Comparison of ENCODE assay signal across 9 mouse cellular contexts in genomic region chr9:20887191-20887590, GRCm38 (mm10). TPM values are rescaled to one million over a fixed set of nuclear protein-coding genes. Genes with fewer than 3 reads are reported as not detected.
A peak's percentile ranks its signal among the peaks of the same experiment; 100 is the strongest.
DNase-seq lines count a peak whose midpoint lies in the region; ATAC-seq and TF ChIP-seq lines count a peak whose summit lies in the region.
"Had no signal": no experiment of that assay in that cellular context is flagged by ENCODE, and none has a peak within 500 bp of the region (broad histone marks: within the 10 kb centered on the region; RNA-seq: fewer than 3 reads in every experiment).

No protein-coding gene starts in this region.

- peaks cover 30% of the 10 kb centered on the region for H3K36me3 ChIP-seq in erythroblast, embryonic 14.5 days (ENCODE audit: control insufficient read depth)
- peaks cover 6% of the 10 kb centered on the region; the same call in 1 of the 2 replicates for H3K36me3 ChIP-seq in lung, postnatal 0 days (ENCODE audit: insufficient read depth, low read length)
- peaks cover 28% of the 10 kb centered on the region for H3K36me3 ChIP-seq in intestine, embryonic 15.5 days
- H3K36me3 ChIP-seq in neural tube, embryonic 12.5 days: peaks cover 29% of the 10 kb centered on the region

- H3K27me3 ChIP-seq in erythroblast, embryonic 14.5 days (ENCODE audit: control insufficient read depth): no peaks in the 10 kb centered on the region
- H3K27me3 ChIP-seq in lung, postnatal 0 days (replicated peaks; ENCODE audit: insufficient read depth, low read length): no peaks in the 10 kb centered on the region
- no peaks in the 10 kb centered on the region for H3K27me3 ChIP-seq in intestine, embryonic 15.5 days (replicated peaks)
- H3K27me3 ChIP-seq in neural tube, embryonic 12.5 days (replicated peaks): no peaks in the 10 kb centered on the region

- no peak for DNase-seq in lung, postnatal 0 days (ENCODE audit: low spot score)
- DNase-seq in lung, postnatal 4 days: no peak
- no peak for DNase-seq in kidney, adult 11 months
- no peak for DNase-seq in thymus, postnatal 4 days
- DNase-seq: retina, postnatal 1 day had no signal

- TF ChIP-seq CTCF in lung, postnatal 0 days (IDR thresholded peaks at IDR 0.05): no peak

- 86% methylated on average over 6 of the region's 6 CpGs for WGBS in lung, postnatal 0 days
- WGBS in intestine, embryonic 15.5 days: 85% methylated on average over 6 of the region's 6 CpGs
- 91% methylated on average over 6 of the region's 6 CpGs for WGBS in neural tube, embryonic 12.5 days

- peaks cover 48% of the 10 kb centered on the region for H3K4me1 ChIP-seq in erythroblast, embryonic 14.5 days (ENCODE audit: control insufficient read depth)
- H3K4me1 ChIP-seq in lung, postnatal 0 days (ENCODE audit: insufficient read depth, low read depth, low read length): no peaks in the 10 kb centered on the region
- peaks cover 11% of the 10 kb centered on the region for H3K4me1 ChIP-seq in intestine, embryonic 15.5 days (replicated peaks)
- peaks cover 6% of the 10 kb centered on the region; the same call in 1 of the 2 replicates for H3K4me1 ChIP-seq in neural tube, embryonic 12.5 days

- H3K9me3 ChIP-seq in erythroblast, embryonic 14.5 days (ENCODE audit: control insufficient read depth, low read length): peaks cover 8% of the 10 kb centered on the region; the same call in 1 of the 2 replicates
- H3K9me3 ChIP-seq in lung, postnatal 0 days (ENCODE audit: low read length): no peaks in the 10 kb centered on the region
- H3K9me3 ChIP-seq in intestine, embryonic 15.5 days: no peaks in the 10 kb centered on the region
- H3K9me3 ChIP-seq in neural tube, embryonic 12.5 days: 0 out of 2 replicates have a peak, but pooled peaks cover 3% of the 10 kb centered on the region

- no peak for TF ChIP-seq EP300 in lung, postnatal 0 days (IDR thresholded peaks at IDR 0.05)

- peak overlapping the region; percentile 36 for H3K4me3 ChIP-seq in erythroblast, embryonic 14.5 days (replicated peaks)
- no peak overlapping the region for H3K4me3 ChIP-seq in lung, postnatal 0 days (ENCODE audit: low read depth, low read length)
- H3K4me3 ChIP-seq in intestine, embryonic 15.5 days (replicated peaks): no peak overlapping the region
- no peak overlapping the region for H3K4me3 ChIP-seq in neural tube, embryonic 12.5 days

- H3K4me2 ChIP-seq in lung, postnatal 0 days (replicated peaks; ENCODE audit: low read depth, low read length): peak overlapping the region; percentile 88; the same call in 1 of the 2 replicates
- H3K4me2 ChIP-seq in intestine, embryonic 15.5 days (replicated peaks): peak overlapping the region; percentile 66; the same call in 1 of the 2 replicates
- H3K4me2 ChIP-seq in neural tube, embryonic 12.5 days (replicated peaks): peak overlapping the region; percentile 86

- H3K9ac ChIP-seq in lung, postnatal 0 days (replicated peaks; ENCODE audit: low read depth): peak overlapping the region; percentile 44; the same call in 1 of the 2 replicates
- H3K9ac ChIP-seq in intestine, embryonic 15.5 days: no peak overlapping the region
- no peak overlapping the region for H3K9ac ChIP-seq in neural tube, embryonic 12.5 days

- no peak for ATAC-seq in erythroblast, adult 5-6 weeks (replicated peaks; ENCODE audit: low FRiP score, poor library complexity, severe bottlenecking)
- ATAC-seq in lung, postnatal 0 days: no peak
- ATAC-seq in intestine, embryonic 15.5 days: no peak
- no peak for ATAC-seq in neural tube, embryonic 12.5 days (ENCODE audit: low FRiP score, low read depth)

- H3K27ac ChIP-seq in lung, postnatal 0 days (ENCODE audit: low read length): no peak overlapping the region
- no peak overlapping the region for H3K27ac ChIP-seq in intestine, embryonic 15.5 days
- H3K27ac ChIP-seq in neural tube, embryonic 12.5 days: no peak overlapping the region

RNA-seq across cellular contexts. Expression of gene Ppan, which starts 0.8 kb away (rescaled TPM):
- 14.9 and 16.4 TPM in 2 replicates for polyA plus RNA-seq in erythroblast, embryonic 14.5 days (2012)
- 2.3 and 9.8 TPM in 2 replicates for total RNA-seq in erythroblast, adult 5-6 weeks (2015; ENCODE audit: low replicate concordance)
- 13.0 and 15.4 TPM in 2 replicates for total RNA-seq in erythroblast, adult 5-6 weeks (2017; ENCODE audit: low replicate concordance)
- 20.9 and 22.1 TPM in 2 replicates for polyA plus RNA-seq in lung, postnatal 0 days (2015; fragmentation: Nextera tagmentation; extraction: Ambion mirVana)
- polyA plus RNA-seq in intestine, embryonic 15.5 days (2015; fragmentation: Nextera tagmentation; extraction: Ambion mirVana): 91.6 and 95.5 TPM in 2 replicates
- polyA plus RNA-seq in neural tube, embryonic 12.5 days (2016; fragmentation: Nextera tagmentation; extraction: Ambion mirVana): 54.1 and 58.6 TPM in 2 replicates

RNA-seq across cellular contexts. Expression of gene Angptl6, which starts 7.7 kb away (rescaled TPM):
- 0.06 and 0.19 TPM in 2 replicates for polyA plus RNA-seq in erythroblast, embryonic 14.5 days (2012)
- not detected in 2 replicates for total RNA-seq in erythroblast, adult 5-6 weeks (2015; ENCODE audit: low replicate concordance)
- total RNA-seq in erythroblast, adult 5-6 weeks (2017; ENCODE audit: low replicate concordance): not detected in 2 replicates
- 3.2 and 3.3 TPM in 2 replicates for polyA plus RNA-seq in lung, postnatal 0 days (2015; fragmentation: Nextera tagmentation; extraction: Ambion mirVana)
- polyA plus RNA-seq in intestine, embryonic 15.5 days (2015; fragmentation: Nextera tagmentation; extraction: Ambion mirVana): 8.3 and 10.7 TPM in 2 replicates
- 5.8 and 6.7 TPM in 2 replicates for polyA plus RNA-seq in neural tube, embryonic 12.5 days (2016; fragmentation: Nextera tagmentation; extraction: Ambion mirVana)

RNA-seq across cellular contexts. Expression of gene Eif3g, which starts 11.2 kb away (rescaled TPM):
- 46.8 and 55.3 TPM in 2 replicates for polyA plus RNA-seq in erythroblast, embryonic 14.5 days (2012)
- 26.3 and 41.0 TPM in 2 replicates for total RNA-seq in erythroblast, adult 5-6 weeks (2015; ENCODE audit: low replicate concordance)
- 23.2 and 23.7 TPM in 2 replicates for total RNA-seq in erythroblast, adult 5-6 weeks (2017; ENCODE audit: low replicate concordance)
- polyA plus RNA-seq in lung, postnatal 0 days (2015; fragmentation: Nextera tagmentation; extraction: Ambion mirVana): 174 and 177 TPM in 2 replicates
- polyA plus RNA-seq in intestine, embryonic 15.5 days (2015; fragmentation: Nextera tagmentation; extraction: Ambion mirVana): 292 and 319 TPM in 2 replicates
- polyA plus RNA-seq in neural tube, embryonic 12.5 days (2016; fragmentation: Nextera tagmentation; extraction: Ambion mirVana): 301 and 309 TPM in 2 replicates

RNA-seq across cellular contexts. Expression of gene A230050P20Rik, which starts 18.7 kb away (rescaled TPM):
- polyA plus RNA-seq in erythroblast, embryonic 14.5 days (2012): 0.29 and 0.57 TPM in 2 replicates
- 1.3 and 1.5 TPM in 2 replicates for total RNA-seq in erythroblast, adult 5-6 weeks (2015; ENCODE audit: low replicate concordance)
- 1.4 and 4.9 TPM in 2 replicates for total RNA-seq in erythroblast, adult 5-6 weeks (2017; ENCODE audit: low replicate concordance)
- polyA plus RNA-seq in lung, postnatal 0 days (2015; fragmentation: Nextera tagmentation; extraction: Ambion mirVana): 9.3 and 12.3 TPM in 2 replicates
- polyA plus RNA-seq in intestine, embryonic 15.5 days (2015; fragmentation: Nextera tagmentation; extraction: Ambion mirVana): 15.0 and 19.8 TPM in 2 replicates
- 1.4 and 1.6 TPM in 2 replicates for polyA plus RNA-seq in neural tube, embryonic 12.5 days (2016; fragmentation: Nextera tagmentation; extraction: Ambion mirVana)
